Comparison of ENCODE assay signal across 34 mouse cellular contexts in genomic region chr7:88405311-88405710, GRCm38 (mm10). TPM values are rescaled to one million over a fixed set of nuclear protein-coding genes. Genes with fewer than 3 reads are reported as not detected.
"Had no signal": no experiment of that assay in that cellular context is flagged by ENCODE, and none has a peak within 500 bp of the region (broad histone marks: within the 10 kb centered on the region; RNA-seq: fewer than 3 reads in every experiment).

No protein-coding gene starts in this region.

- H3K27me3 ChIP-seq: heart, embryonic 12.5 days; heart, embryonic 13.5 days; heart, embryonic 15.5 days; hindbrain, embryonic 12.5 days; hindbrain, embryonic 13.5 days; hindbrain, embryonic 15.5 days; intestine, embryonic 15.5 days; kidney, embryonic 15.5 days had no signal

- H3K36me3 ChIP-seq: heart, embryonic 12.5 days; heart, embryonic 13.5 days; heart, embryonic 15.5 days; hindbrain, embryonic 10.5 days; hindbrain, embryonic 12.5 days; hindbrain, embryonic 13.5 days; hindbrain, embryonic 15.5 days; intestine, embryonic 15.5 days; kidney, embryonic 15.5 days had no signal

- ATAC-seq: hindbrain, embryonic 16.5 days; hindbrain, postnatal 0 days; inflammation-experienced regulatory T-cells, adult 6 months; intestine, embryonic 15.5 days; intestine, embryonic 16.5 days; intestine, postnatal 0 days had no signal

- H3K27ac ChIP-seq: heart, embryonic 13.5 days; heart, embryonic 15.5 days; hindbrain, embryonic 10.5 days; hindbrain, embryonic 12.5 days; hindbrain, embryonic 13.5 days; hindbrain, embryonic 14.5 days; hindbrain, embryonic 15.5 days; hindbrain, postnatal 0 days; intestine, embryonic 15.5 days; kidney, embryonic 15.5 days; kidney, postnatal 0 days; layer of hippocampus, adult 2 months; left cerebral cortex, adult 2 months had no signal

- H3K9ac ChIP-seq: heart, embryonic 12.5 days; heart, embryonic 13.5 days; heart, embryonic 15.5 days; hindbrain, embryonic 12.5 days; hindbrain, embryonic 13.5 days; hindbrain, embryonic 14.5 days; hindbrain, embryonic 15.5 days; intestine, embryonic 15.5 days; kidney, embryonic 15.5 days had no signal

- DNase-seq: heart, postnatal 10 days; heart, postnatal 14 days; heart, postnatal 36 days; heart, postnatal 4 days; kidney, adult 11 months; kidney, adult 18-20 months; kidney, adult 2 months; kidney, adult 8-10 months; kidney, adult 9 months; kidney, postnatal 10 days; kidney, postnatal 14 days; kidney, postnatal 25 days; kidney, postnatal 36 days; kidney, postnatal 4 days; layer of hippocampus, adult 9-11 months; layer of hippocampus, postnatal 36 days had no signal

- H3K4me2 ChIP-seq: heart, embryonic 12.5 days; heart, embryonic 13.5 days; heart, embryonic 15.5 days; hindbrain, embryonic 12.5 days; hindbrain, embryonic 13.5 days; hindbrain, embryonic 14.5 days; hindbrain, embryonic 15.5 days; intestine, embryonic 15.5 days; kidney, embryonic 15.5 days had no signal

- H3K4me3 ChIP-seq: heart, embryonic 12.5 days; heart, embryonic 13.5 days; heart, embryonic 15.5 days; hindbrain, embryonic 10.5 days; hindbrain, embryonic 12.5 days; hindbrain, embryonic 13.5 days; hindbrain, embryonic 15.5 days; intestine, embryonic 15.5 days; kidney, embryonic 15.5 days; layer of hippocampus, adult 2 months; left cerebral cortex, adult 2 months had no signal

- H3K4me1 ChIP-seq: heart, embryonic 12.5 days; heart, embryonic 13.5 days; heart, embryonic 15.5 days; hindbrain, embryonic 10.5 days; hindbrain, embryonic 12.5 days; hindbrain, embryonic 13.5 days; hindbrain, embryonic 15.5 days; intestine, embryonic 15.5 days; kidney, embryonic 15.5 days had no signal

- H3K9me3 ChIP-seq: heart, embryonic 12.5 days; heart, embryonic 15.5 days; hindbrain, embryonic 12.5 days; hindbrain, embryonic 13.5 days; hindbrain, embryonic 15.5 days; intestine, embryonic 15.5 days; kidney, embryonic 15.5 days had no signal

RNA-seq across cellular contexts. Expression of gene Rab38, which starts 24.8 kb away (rescaled TPM):
- polyA plus RNA-seq: inflammation-experienced regulatory T-cells, adult 6 months had no signal
